Mouse (Mus musculus) CH12.LX (cell line): Measurements from ENCODE around the gene Cox8a. TPM values are rescaled to one million over a fixed set of nuclear protein-coding genes. Genes with fewer than 3 reads are reported as not detected.

Experiments used
- DNase-seq: peaks from one replicate; pipeline ENCODE4 v3.0.0-alpha.2; 2013; ENCODE audit errors: extremely low read depth
- H3K27ac ChIP-seq: 2 replicates; pipeline ENCODE4 v1.5.1; 2012; ENCODE audit warnings: low read depth, mild to moderate bottlenecking, control low read depth, moderate library complexity; ENCODE audit not compliant: insufficient read depth
- H3K27me3 ChIP-seq: replicated peaks from 2 replicates; pipeline ENCODE3; 2012; ENCODE audit warnings: inconsistent platforms
- H3K36me3 ChIP-seq, 2 experiments: replicated peaks in 1 of 2; 2 replicates each; pipeline versions ENCODE3 to v1.6.1; 2012; ENCODE audit warnings: inconsistent platforms in 1 of 2, low read length in 1 of 2, mild to moderate bottlenecking in 1 of 2, mixed read lengths in 1 of 2, moderate library complexity in 1 of 2; ENCODE audit not compliant: control insufficient read depth in 1 of 2, insufficient read depth in 1 of 2
- H3K4me1 ChIP-seq, 2 experiments: 2 replicates each; pipeline ENCODE4 v1.6.1; 2012; ENCODE audit warnings: inconsistent platforms in 1 of 2, moderate library complexity in 1 of 2; ENCODE audit not compliant: insufficient read depth in 2 of 2, control insufficient read depth in 1 of 2
- H3K4me2 ChIP-seq: 2 replicates; pipeline ENCODE4 v1.6.1; 2012; ENCODE audit warnings: low read depth, mild to moderate bottlenecking, control low read depth; ENCODE audit not compliant: poor library complexity, insufficient read depth, severe bottlenecking
- H3K4me3 ChIP-seq, 3 experiments: fragments of 150-350 bp in 1 of 3; sonication (generic) in 1 of 3; replicated peaks in 1 of 3; 2 replicates each; pipeline versions ENCODE3 to v1.5.1; 2011 to 2012; ENCODE audit warnings: low read depth in 2 of 3, low read length in 2 of 3, mild to moderate bottlenecking in 2 of 3, moderate library complexity in 2 of 3, control low read depth in 1 of 3, improper control_type of control experiment in 1 of 3, inconsistent platforms in 1 of 3, mixed read lengths in 1 of 3; ENCODE audit not compliant: poor library complexity in 1 of 3
- H3K79me2 ChIP-seq: replicated peaks from 2 replicates; pipeline ENCODE4 v1.6.1; 2012; ENCODE audit warnings: mild to moderate bottlenecking, moderate library complexity; ENCODE audit not compliant: control insufficient read depth, poor library complexity, insufficient read depth, severe bottlenecking; ENCODE audit errors: extremely low read depth
- H3K9ac ChIP-seq: 2 replicates; pipeline ENCODE4 v1.6.1; 2012; ENCODE audit warnings: low read depth, mild to moderate bottlenecking, control low read depth, moderate library complexity; ENCODE audit not compliant: insufficient read depth
- H3K9me3 ChIP-seq: replicated peaks from 2 replicates; pipeline ENCODE3; 2012; ENCODE audit warnings: low read length, inconsistent platforms, mixed read lengths
- CHD1 ChIP-seq: IDR thresholded peaks from 2 replicates; pipeline ENCODE4 v1.6.1; 2012; ENCODE audit warnings: low read depth, low read length, improper control_type of control experiment, inconsistent platforms
- CHD2 ChIP-seq: IDR thresholded peaks from 2 replicates; pipeline ENCODE4 v1.6.1; 2011; ENCODE audit warnings: low read length, improper control_type of control experiment
- CTCF ChIP-seq, 2 experiments: IDR thresholded peaks in 1 of 2; conservative IDR thresholded peaks in 1 of 2; 2 replicates each; pipeline ENCODE4 v1.5.1; 2011 to 2012; ENCODE audit warnings: low read depth in 2 of 2, low read length in 2 of 2, improper control_type of control experiment in 1 of 2, inconsistent platforms in 1 of 2, mild to moderate bottlenecking in 1 of 2, moderate library complexity in 1 of 2
- E2F4 ChIP-seq: IDR thresholded peaks from 2 replicates; pipeline ENCODE4 v1.6.1; 2011; ENCODE audit warnings: low read depth, low read length, improper control_type of control experiment; ENCODE audit not compliant: insufficient replicate concordance
- HCFC1 ChIP-seq: IDR thresholded peaks from 2 replicates; pipeline ENCODE4 v1.6.1; 2012; ENCODE audit warnings: low read depth, mild to moderate bottlenecking, inconsistent platforms, low read length, improper control_type of control experiment
- IRF4 ChIP-seq: IDR thresholded peaks from 2 replicates; pipeline ENCODE4 v1.6.1; 2014; ENCODE audit warnings: low read depth, mild to moderate bottlenecking, inconsistent platforms, low read length, improper control_type of control experiment
- JUN ChIP-seq: IDR thresholded peaks from 2 replicates; pipeline ENCODE4 v1.6.1; 2011; ENCODE audit warnings: low read depth, mild to moderate bottlenecking, low read length, improper control_type of control experiment, moderate library complexity; ENCODE audit not compliant: insufficient read depth
- JUND ChIP-seq: conservative IDR thresholded peaks from 2 replicates; pipeline ENCODE4 v1.6.1; 2011; ENCODE audit warnings: low read depth, low read length, improper control_type of control experiment
- KAT2A ChIP-seq: IDR thresholded peaks from 2 replicates; pipeline ENCODE4 v1.6.1; 2012; ENCODE audit warnings: low read length, improper control_type of control experiment, inconsistent platforms; ENCODE audit not compliant: insufficient replicate concordance
- MAFK ChIP-seq: IDR thresholded peaks from 2 replicates; pipeline ENCODE4 v1.6.1; 2011; ENCODE audit warnings: low read length, improper control_type of control experiment; ENCODE audit not compliant: insufficient replicate concordance
- MAZ ChIP-seq: IDR thresholded peaks from 2 replicates; pipeline ENCODE4 v1.6.1; 2012; ENCODE audit warnings: low read depth, mild to moderate bottlenecking, inconsistent platforms, low read length, improper control_type of control experiment, moderate library complexity
- MEF2A ChIP-seq: IDR thresholded peaks from 2 replicates; pipeline ENCODE4 v1.6.1; 2014; ENCODE audit warnings: low read depth, mild to moderate bottlenecking, inconsistent platforms, low read length, improper control_type of control experiment, borderline replicate concordance
- MXI1 ChIP-seq: IDR thresholded peaks from 2 replicates; pipeline ENCODE4 v1.6.1; 2011; ENCODE audit warnings: mild to moderate bottlenecking, low read depth, low read length, improper control_type of control experiment
- NELFE ChIP-seq: IDR thresholded peaks from 2 replicates; pipeline ENCODE4 v1.6.1; 2011; ENCODE audit warnings: low read depth, low read length, improper control_type of control experiment
- NRF1 ChIP-seq: IDR thresholded peaks from 2 replicates; pipeline ENCODE4 v1.6.1; 2014; ENCODE audit warnings: low read depth, mild to moderate bottlenecking, inconsistent platforms, low read length, improper control_type of control experiment, moderate library complexity
- PAX5 ChIP-seq: IDR thresholded peaks from 2 replicates; pipeline ENCODE4 v1.6.1; 2012; ENCODE audit warnings: low read length, inconsistent platforms, mixed read lengths
- POLR2A ChIP-seq: IDR thresholded peaks from 2 replicates; pipeline ENCODE4 v1.6.1; 2011; ENCODE audit warnings: low read depth, mild to moderate bottlenecking, improper control_type of control experiment, low read length
- POLR2AphosphoS2 ChIP-seq: IDR thresholded peaks from 2 replicates; pipeline ENCODE4 v1.6.1; 2011; ENCODE audit warnings: low read depth, low read length, improper control_type of control experiment
- SMC3 ChIP-seq: IDR thresholded peaks from 2 replicates; pipeline ENCODE4 v1.6.1; 2011; ENCODE audit warnings: low read depth, low read length, improper control_type of control experiment
- TBP ChIP-seq: conservative IDR thresholded peaks from 2 replicates; pipeline ENCODE4 v1.6.1; 2011; ENCODE audit warnings: low read depth, low read length, improper control_type of control experiment
- TCF12 ChIP-seq: IDR thresholded peaks from 2 replicates; pipeline ENCODE4 v1.6.1; 2014; ENCODE audit warnings: low read depth, mild to moderate bottlenecking, inconsistent platforms, low read length, improper control_type of control experiment
- UBTF ChIP-seq: IDR thresholded peaks from 2 replicates; pipeline ENCODE4 v1.6.1; 2012; ENCODE audit warnings: low read depth, mild to moderate bottlenecking, inconsistent platforms, low read length, improper control_type of control experiment, moderate library complexity
- USF1 ChIP-seq: IDR thresholded peaks from 2 replicates; pipeline ENCODE4 v1.6.1; 2014; ENCODE audit warnings: low read depth, mild to moderate bottlenecking, inconsistent platforms, low read length, improper control_type of control experiment
- USF2 ChIP-seq: conservative IDR thresholded peaks from 2 replicates; pipeline ENCODE4 v1.6.1; 2011; ENCODE audit warnings: low read depth, low read length, improper control_type of control experiment
- ZKSCAN1 ChIP-seq: IDR thresholded peaks from 2 replicates; pipeline ENCODE4 v1.6.1; 2012; ENCODE audit warnings: low read depth, inconsistent platforms, low read length, improper control_type of control experiment, borderline replicate concordance
- dilution Hi-C: fragments of 300-500 bp; cut with MboI; formaldehyde crosslinking; loops from 2 replicates; pipeline ENCODE4 v1.14.3; 2020; ENCODE audit warnings: low sequenced_read_pairs; ENCODE audit not compliant: extremely low pct_unique_long_range_greater_than_20kb, extremely low pct_ligation_motif_present
- in situ Hi-C: fragments of 300-500 bp; cut with MboI; formaldehyde crosslinking; loops from 3 replicates; pipeline ENCODE4 v1.14.3; 2019; ENCODE audit warnings: low sequenced_read_pairs, low pct_ligation_motif_present, low pct_unique_long_range_greater_than_20kb, mixed read lengths
- polyA plus RNA-seq: library from polyadenylated mRNA; unstranded; fragments of >175 nt; gene quantifications from 2 replicates; pipeline ENCODE4 v1.2.1, GENCODE M21; 2012; ENCODE audit warnings: low read depth; ENCODE audit not compliant: insufficient read length
- total RNA-seq, 2 experiments: library from RNA; depleted of rRNA; stranded (reverse); fragments of 300-350 nt in 1 of 2; fragments of >200 nt in 1 of 2; gene quantifications; 2 replicates each; pipeline ENCODE4 v1.2.3; 2012 to 2014

Gene Cox8a
- total and polyA plus RNA-seq, 3 experiments: 326 to 896 (median 822) TPM

GRCm38 (mm10) chr19:7266421-7266831 is 49.0 kb upstream of the Cox8a start:
- Histone ChIP-seq H3K4me2 (no peak overlapping the region), H3K27me3 (no peaks in the 10 kb centered on the region), H3K27ac (no peak overlapping the region), H3K4me3 (no peak overlapping the region), H3K4me1 (peaks cover 14 to 50% of the 10 kb centered on the region in 2 experiments), H3K9ac (no peak overlapping the region), H3K79me2 (no peaks in the 10 kb centered on the region), H3K36me3 (peaks cover 2 to 15% of the 10 kb centered on the region in 2 experiments), H3K9me3 (peaks cover 8% of the 10 kb centered on the region)
- in situ Hi-C loops (loop anchor here (5.0 kb wide), 1 partner anchor 81 kb away; no protein-coding TSS in a partner anchor), dilution Hi-C loops (no loop called here)
- no peak for DNase-seq
- no peak for TF ChIP-seq TCF12
- TF ChIP-seq NELFE: no peak
- TF ChIP-seq NRF1: no peak
- no peak for TF ChIP-seq JUND
- no peak for TF ChIP-seq POLR2A
- no peak for TF ChIP-seq CTCF (conservative IDR thresholded peaks at IDR 0.05 in 1 of 2, IDR thresholded peaks at IDR 0.05 in 1 of 2; ENCODE audit: low read depth in 2 of 2, low read length in 2 of 2)
- no peak for TF ChIP-seq UBTF
- no peak for TF ChIP-seq POLR2AphosphoS2
- no peak for TF ChIP-seq ZKSCAN1
- TF ChIP-seq MXI1: no peak
- no peak for TF ChIP-seq CHD2
- TF ChIP-seq USF1: no peak
- TF ChIP-seq TBP: no peak
- TF ChIP-seq KAT2A: no peak
- TF ChIP-seq CHD1: no peak
- no peak for TF ChIP-seq MEF2A
- no peak for TF ChIP-seq USF2
- no peak for TF ChIP-seq MAFK

GRCm38 (mm10) chr19:7265478-7266191 is 48.2 kb upstream of the Cox8a start:
- DNase-seq: no peak
- H3K4me3 ChIP-seq: no peak overlapping the region
- peaks cover 8% of the 10 kb centered on the region for H3K9me3 ChIP-seq
- in situ Hi-C loops (loop anchor here (5.0 kb wide), 1 partner anchor 82 kb away; no protein-coding TSS in a partner anchor), dilution Hi-C loops (no loop called here)
- H3K36me3 ChIP-seq: peaks cover 0 to 7% of the 10 kb centered on the region in 2 experiments
- no peak overlapping the region for H3K9ac ChIP-seq
- H3K4me2 ChIP-seq: no peak overlapping the region
- no peaks in the 10 kb centered on the region for H3K79me2 ChIP-seq
- no peak overlapping the region for H3K27ac ChIP-seq
- H3K4me1 ChIP-seq: peaks cover 14 to 50% of the 10 kb centered on the region in 2 experiments
- TF ChIP-seq NRF1: no peak
- TF ChIP-seq IRF4: no peak
- no peak for TF ChIP-seq KAT2A
- TF ChIP-seq E2F4: no peak
- TF ChIP-seq SMC3: no peak
- TF ChIP-seq CHD2: no peak
- TF ChIP-seq JUN: no peak
- TF ChIP-seq UBTF: no peak
- TF ChIP-seq USF1: no peak
- TF ChIP-seq HCFC1: no peak
- TF ChIP-seq TBP: no peak
- no peak for TF ChIP-seq MAZ
- TF ChIP-seq PAX5: no peak
- TF ChIP-seq MAFK: no peak
- TF ChIP-seq TCF12: no peak
- no peak for TF ChIP-seq POLR2AphosphoS2
- no peak for TF ChIP-seq CHD1
- H3K27me3 ChIP-seq: no peaks in the 10 kb centered on the region
